In the genomic region with DNA sequence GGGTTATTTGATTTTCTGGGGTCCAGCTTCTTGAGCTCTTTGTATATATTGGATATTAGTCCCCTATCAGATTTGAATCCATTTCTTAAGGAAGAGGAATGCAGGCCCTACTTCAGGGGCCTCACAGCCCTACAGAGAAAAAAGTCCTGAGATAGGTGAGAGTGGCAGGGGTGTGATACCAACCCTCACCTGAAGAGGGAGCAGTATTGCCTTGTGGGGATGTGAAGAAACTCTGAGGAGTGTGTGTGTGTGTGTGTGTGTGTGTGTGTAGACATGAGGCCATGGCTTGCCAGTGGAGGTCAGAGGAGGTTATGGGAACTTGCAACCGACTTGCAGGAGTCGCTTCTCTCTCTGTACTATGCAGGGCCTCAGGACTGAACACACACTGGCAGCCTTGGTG, we compare ENCODE assay signal across 10 mouse cellular contexts.
DNase-seq lines count a peak whose midpoint lies in the region; TF ChIP-seq lines count a peak whose summit lies in the region.
"Had no signal": no experiment of that assay in that cellular context is flagged by ENCODE, and none has a peak within 500 bp of the region (broad histone marks: within the 10 kb centered on the region; RNA-seq: fewer than 3 reads in every experiment).

No protein-coding gene starts in this region.

- H3K4me3 ChIP-seq in lung, adult 2 months (replicated peaks; ENCODE audit: extremely low read depth, low read depth, low read length), result no peak overlapping the region
- H3K4me3 ChIP-seq: embryonic facial prominence, embryonic 15.5 days; limb, embryonic 13.5 days had no signal

- WGBS in lung, adult 2 months, result 80% methylated on average over 2 of the region's 2 CpGs

- TF ChIP-seq CTCF in lung, adult 2 months (IDR thresholded peaks at IDR 0.05; ENCODE audit: insufficient read depth, low read length), result peak; percentile 32
- TF ChIP-seq CTCF in brain, embryonic 14.5 days (IDR thresholded peaks at IDR 0.05; ENCODE audit: borderline replicate concordance, extremely low read depth, insufficient read depth, insufficient read length), result peak; percentile 51; the same call in 1 of the 2 replicates

- TF ChIP-seq POLR2A in lung, adult 2 months (IDR thresholded peaks at IDR 0.05; ENCODE audit: borderline replicate concordance, extremely low read depth, low read depth, low read length), result no peak
- TF ChIP-seq POLR2A in brain, embryonic 14.5 days (IDR thresholded peaks at IDR 0.05; ENCODE audit: borderline replicate concordance, extremely low read depth, insufficient read depth, insufficient read length, poor library complexity, severe bottlenecking), result no peak

- H3K4me1 ChIP-seq in lung, adult 2 months (ENCODE audit: control insufficient read depth, insufficient read depth, low read length), result no peaks in the 10 kb centered on the region
- H3K4me1 ChIP-seq: embryonic facial prominence, embryonic 15.5 days; limb, embryonic 13.5 days had no signal

- peak; percentile 41 for DNase-seq in embryo, embryonic 10.5 days (ENCODE audit: low spot score)
- no peak for DNase-seq in embryo, embryonic 9.5 days (ENCODE audit: extremely low spot score)
- no peak for DNase-seq in lung, adult 2 months
- DNase-seq in lung, adult 18-20 months, result no peak
- no peak for DNase-seq in brain, embryonic 14.5 days (ENCODE audit: low read depth)
- DNase-seq in retina, embryonic 14.5 days (ENCODE audit: low spot score), result peak; percentile 59
- DNase-seq in ovary, postnatal 10 days (ENCODE audit: low spot score), result no peak
- DNase-seq in layer of hippocampus, adult 11-12 months (ENCODE audit: low spot score), result no peak

Comparison
In these comparisons a context has a peak if more than half of its experiments do, and no peak if none do; other contexts are left out.
1. DNase-seq: peak in embryo, embryonic 10.5 days (single experiment) and retina, embryonic 14.5 days (single experiment); none in embryo, embryonic 9.5 days (single experiment), lung, adult 2 months (single experiment), lung, adult 18-20 months (0 of 2), brain, embryonic 14.5 days (single experiment), ovary, postnatal 10 days (single experiment) and layer of hippocampus, adult 11-12 months (single experiment).